Mouse (Mus musculus) brain, adult 2 months (tissue): ENCODE results near the gene Fam76b.
"Not testable (repeated sequence)": the region's sequence is repeated elsewhere in the genome, so short reads cannot be mapped to it uniquely, and the experiment has no call there.

Source experiments
- DNase-seq: peaks from one replicate; pipeline ENCODE4 v3.0.0; 2011; ENCODE audit warnings: low read depth, low spot score

Gene Fam76b

DNA sequence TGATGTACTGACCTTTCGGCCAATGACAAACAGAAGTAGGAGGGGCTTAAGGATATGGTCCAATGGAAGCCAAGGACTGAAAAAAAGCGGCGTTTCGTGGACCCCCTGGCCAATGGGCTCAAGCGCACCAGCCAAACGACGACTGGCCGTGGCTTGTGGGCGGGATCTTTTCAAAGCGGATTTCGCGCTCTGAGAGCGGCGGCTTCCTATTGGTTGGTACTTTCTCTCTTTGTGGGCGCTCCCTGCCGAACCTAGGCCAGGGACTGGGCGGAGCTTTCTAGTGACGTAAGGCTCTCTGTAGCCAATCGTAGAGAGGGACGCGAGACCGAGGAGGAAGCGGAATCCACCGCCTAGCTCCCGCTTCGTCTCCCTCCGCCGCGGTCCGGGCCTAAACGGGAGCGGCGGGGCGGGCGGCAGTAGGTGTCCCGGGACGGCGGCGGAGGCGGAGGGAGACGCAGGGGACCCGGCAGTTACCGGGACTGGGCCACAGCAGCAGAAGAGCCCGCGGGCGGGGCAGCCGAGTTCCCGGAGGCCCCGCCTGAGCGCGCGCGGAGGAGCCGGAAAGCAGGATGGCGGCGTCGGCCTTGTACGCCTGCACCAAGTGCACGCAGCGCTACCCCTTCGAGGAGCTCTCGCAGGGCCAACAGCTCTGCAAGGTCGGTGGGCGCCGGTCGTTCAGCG lies at the start of gene Fam76b:
TSS of gene Fam76b (plus strand) at position 311 of the 681 bp plus-strand sequence.
- peak; percentile 100 for DNase-seq

DNA sequence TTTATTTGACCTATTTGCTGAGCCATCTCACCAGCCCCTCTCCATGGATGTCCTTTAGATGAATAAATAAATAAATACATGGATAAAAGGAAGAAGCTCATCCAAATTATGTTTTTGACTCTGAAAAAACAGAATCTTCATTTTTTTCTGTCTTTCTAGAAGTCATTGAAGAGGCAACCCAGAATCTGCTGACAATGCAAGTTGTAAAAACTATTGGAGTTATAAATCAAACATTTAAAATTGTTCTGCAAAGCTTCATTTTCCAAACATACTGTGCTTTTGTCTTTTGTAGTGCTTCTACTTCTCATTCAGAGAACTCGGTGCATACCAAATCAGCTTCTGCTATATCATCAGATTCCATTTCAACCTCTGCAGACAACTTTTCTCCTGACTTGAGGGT lies 45.5 kb upstream of the Fam76b start:
- no peak for DNase-seq

DNA sequence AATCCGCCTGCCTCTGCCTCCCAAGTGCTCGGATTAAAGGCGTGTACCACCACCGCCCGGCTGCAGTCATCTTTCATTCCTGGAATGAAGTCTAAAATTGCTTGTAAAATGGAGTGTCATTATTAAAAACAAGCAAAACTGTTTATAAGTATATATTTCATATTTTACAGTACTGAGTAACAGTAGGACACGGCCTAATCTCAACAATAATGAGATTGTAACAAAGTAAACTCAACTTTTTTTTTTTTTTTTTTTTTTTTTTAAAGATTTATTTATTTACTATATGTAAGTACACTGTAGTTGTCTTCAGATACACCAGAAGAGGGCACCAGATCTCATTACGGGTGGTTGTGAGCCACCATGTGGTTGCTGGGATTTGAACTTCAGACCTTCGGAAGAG lies 36.7 kb upstream of the Fam76b start:
- not testable (repeated sequence) for DNase-seq

DNA sequence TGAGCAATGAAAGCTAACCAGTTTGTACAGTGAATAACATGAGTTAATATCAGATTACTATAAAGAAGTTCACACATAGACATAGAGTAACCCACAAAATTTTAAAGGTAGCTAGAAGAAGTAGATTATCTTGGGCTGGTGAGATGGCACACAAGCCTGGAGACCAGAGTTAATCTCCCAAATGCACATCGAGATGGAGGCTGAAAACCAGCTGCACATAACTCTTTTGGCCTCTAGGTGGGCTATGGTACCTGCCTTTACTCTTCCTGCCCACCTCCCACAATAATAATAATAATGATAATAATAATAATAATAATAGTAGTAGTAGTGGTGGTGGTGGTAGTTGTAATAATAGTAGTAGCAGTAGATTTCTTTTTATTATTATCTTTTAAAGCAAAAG lies 33.2 kb upstream of the Fam76b start:
- no peak for DNase-seq

DNA sequence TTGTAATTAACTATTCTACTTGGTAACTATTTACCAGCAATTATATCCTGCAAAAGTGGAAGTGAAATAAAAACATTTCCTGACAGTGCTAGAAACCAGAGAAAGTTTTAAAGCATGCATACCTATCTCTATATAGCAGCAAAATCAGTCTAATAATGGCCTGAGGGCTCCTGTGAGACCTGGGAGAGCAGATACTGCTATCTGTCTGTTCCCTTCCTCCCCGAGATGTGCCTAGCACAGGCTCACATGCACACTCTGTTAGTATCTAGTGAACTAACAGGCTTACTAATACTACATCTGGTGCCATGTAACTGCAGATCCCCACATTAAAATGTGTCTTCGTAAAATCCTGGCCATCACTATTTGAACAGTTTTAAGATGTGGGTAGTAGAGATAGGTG lies 32.8 kb upstream of the Fam76b start:
- DNase-seq = no peak

DNA sequence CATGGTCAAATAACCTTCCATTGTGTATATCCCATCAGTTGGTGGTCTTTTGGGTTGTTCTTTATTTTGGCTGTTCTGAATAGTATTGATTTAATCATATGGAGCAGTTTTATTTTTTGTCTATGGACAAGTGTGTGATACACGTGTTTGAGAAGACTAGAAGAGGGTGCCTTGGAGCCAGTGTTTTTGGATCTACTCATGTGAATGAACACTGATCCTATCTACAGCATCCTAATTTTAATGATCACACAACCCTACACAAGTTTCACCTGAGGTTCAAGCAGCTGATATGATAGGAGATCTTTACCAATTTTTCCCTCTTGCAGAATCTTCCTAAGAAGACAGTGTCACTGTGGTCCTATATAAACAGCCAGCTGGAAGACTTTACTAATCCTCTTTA lies 23.0 kb upstream of the Fam76b start:
- no peak for DNase-seq

DNA sequence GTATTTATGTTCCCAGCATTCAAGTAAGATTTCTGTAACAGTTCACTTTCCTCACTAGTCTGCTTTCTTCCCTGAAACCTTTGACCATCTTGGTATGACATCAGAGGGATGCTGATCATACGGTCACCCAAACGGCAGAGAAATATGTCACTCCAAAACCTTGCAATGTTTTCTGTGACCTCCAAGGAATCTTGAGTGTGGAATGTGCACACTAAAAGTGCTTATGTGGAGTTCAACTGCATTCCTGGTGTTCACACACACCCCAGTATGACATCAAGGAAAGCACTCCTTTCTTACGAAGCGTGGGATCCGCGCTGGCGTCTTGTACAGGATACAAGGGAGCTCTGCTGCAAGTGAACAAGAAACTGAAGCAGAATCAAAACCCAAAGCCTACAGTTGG lies 20.7 kb upstream of the Fam76b start:
- DNase-seq = no peak

DNA sequence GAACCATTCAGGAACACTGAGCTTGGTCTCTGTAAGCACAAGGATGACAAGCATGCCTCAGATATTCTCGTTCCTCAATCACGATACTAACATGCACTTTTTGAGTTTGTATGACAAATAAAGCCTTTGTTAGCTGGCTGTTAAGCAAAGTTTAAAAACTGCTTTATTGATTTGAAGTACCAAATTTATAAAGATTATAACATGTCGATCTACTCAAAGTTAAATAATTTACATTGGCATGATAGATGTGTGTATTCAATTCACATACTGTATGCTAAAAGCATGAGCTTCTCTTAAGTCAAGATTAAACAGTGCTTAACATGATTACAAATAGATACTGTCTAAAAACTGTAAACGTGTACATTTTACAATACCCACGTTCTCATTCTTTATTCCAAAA lies 19.9 kb upstream of the Fam76b start:
- no peak for DNase-seq

DNA sequence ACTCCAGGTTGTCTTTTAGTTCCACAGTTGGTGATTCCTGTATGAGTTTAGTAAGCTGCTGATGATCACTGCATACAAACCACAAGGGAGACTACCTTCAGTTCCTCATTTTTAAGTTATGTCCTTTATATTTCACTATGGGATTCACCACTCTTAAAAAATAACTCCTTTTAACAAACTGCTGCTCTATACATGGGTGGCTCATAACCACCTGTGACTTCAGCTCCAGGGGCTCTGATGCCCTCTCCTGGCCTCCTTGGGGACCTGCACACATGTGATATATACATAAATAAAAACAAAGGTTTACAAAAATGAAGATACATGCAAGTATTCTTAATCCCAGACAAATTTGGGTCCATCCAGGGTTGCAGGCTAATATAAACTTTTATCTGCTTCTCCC lies 17.6 kb upstream of the Fam76b start:
- no peak for DNase-seq

DNA sequence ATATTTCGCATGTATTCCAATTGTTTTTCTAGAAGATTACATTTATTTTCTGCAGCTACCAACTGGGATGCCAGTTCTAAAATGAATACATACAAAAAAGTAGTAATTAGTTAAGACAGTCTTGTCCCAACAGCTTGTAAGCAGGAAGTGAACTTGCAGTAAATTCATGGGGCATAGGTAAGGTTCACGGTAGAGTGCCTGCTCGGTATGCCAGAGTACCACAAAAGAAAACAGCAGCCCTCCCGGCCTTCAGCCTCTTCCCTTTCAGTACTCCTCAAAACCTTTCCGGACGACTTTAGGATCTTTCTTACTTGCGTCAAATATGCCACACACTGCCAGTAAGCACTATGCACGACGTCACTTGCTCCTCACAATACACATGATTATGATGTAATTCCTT lies 9.1 kb upstream of the Fam76b start:
- DNase-seq = no peak

DNA sequence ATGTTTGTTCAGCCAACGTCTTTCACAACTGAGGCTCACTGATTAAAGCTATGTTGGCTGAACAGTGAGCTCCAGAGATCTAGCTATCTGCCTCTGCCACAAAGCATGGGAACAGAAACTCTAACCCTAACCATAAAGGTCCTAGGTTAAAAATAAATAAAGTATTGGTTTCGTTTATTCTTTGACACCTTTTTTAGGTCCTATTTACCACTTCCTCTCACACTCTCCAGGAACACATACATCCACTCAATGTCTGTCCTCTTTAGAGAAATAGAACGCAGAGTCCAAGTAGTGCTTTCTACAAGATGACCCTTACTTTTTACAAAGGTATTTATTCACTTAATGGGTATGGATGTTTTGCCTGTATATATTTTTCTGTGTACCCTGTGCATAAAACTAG lies 6.7 kb upstream of the Fam76b start:
- DNase-seq = no peak

DNA sequence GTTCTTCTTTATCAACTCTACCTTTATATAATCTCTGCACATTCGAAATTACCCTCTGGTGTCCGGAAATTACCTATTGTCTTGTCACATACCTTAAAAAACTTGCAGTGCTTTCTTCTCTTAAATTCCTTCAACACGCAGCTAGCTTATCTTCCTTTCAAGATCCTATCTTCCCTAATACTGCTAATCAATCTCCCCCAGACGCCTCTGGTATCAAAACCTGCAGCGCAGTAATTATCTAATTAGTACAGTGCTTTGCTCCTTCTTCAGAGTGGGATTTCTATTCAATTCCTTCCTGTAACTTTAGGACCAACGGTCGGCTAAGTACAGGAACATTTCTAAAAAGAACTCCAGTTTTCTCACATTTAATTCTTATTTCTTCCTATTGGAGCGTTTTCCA lies 1.6 kb upstream of the Fam76b start:
- no peak for DNase-seq

DNA sequence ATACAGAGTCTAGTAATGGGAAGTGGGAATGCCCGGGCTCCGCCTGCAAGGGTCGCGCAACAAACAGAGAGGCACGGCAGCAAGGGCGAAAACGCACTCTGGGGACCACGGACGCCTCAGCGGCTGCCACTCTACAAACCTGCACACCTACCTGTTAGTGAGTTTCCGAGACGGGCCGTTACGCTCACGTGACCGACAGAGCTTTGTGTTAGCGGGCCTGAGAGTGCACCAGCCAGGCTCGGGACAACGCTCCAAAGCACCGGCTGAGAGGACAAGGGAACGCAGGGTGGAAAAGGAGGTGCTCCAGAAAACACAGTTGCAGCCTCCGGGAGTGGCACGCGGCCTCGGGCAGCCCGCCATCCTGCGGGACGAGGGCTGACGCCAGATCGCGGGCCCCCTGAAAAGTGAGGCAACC lies 1.1 kb upstream of the Fam76b start:
- peak; percentile 72 for DNase-seq

DNA sequence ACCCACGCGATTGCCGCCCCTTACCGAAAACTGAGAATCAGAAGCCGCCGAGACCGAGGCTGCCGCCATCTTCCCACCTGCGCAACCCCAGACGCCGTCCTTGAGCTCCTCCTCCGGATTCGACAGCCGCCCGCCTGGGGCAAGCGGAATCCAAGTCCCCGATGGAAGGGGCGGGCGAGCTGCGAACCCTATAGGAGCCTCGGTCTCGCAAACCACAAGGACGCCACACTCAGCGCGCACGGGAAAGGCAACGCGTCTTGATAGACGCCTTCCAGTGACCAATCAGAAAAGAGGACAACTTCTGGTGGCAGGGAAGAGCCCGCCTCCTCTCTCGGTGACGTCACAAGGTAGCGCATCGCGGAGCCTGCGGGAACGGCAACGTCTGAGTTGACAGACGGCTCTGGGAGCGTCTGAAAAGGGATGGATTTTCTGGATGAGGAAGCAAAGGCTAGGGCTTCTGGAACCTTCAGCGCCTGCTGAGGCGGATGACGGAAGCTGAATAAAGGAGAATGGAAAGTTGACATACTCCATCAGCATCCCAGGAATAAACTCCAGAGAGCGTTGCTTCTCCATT lies 597 bp upstream of the Fam76b start, which contains the start of gene Cep57:
TSS of gene Cep57 (minus strand) at position 276 of the 574 bp plus-strand sequence.
- peak; percentile 100 for DNase-seq

DNA sequence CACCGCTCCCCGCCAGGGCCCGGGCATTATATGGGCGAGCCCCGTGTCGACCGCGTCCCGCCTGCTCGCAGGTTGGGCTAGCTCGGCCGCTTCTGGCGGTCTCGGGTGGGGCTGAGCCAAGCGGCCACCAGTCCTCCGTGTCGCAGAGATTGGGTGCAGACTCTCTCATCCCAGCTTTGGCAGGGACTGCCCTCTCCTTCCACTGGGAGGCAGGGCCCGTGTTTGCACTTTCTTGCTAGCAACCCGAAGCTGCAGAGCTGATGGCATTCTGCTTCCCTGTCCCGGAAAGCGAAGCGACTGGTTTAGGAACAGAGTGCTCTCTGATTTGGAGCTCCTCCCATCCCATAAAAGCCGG lies 548 bp downstream of the Fam76b start:
- DNase-seq = peak; percentile 79

DNA sequence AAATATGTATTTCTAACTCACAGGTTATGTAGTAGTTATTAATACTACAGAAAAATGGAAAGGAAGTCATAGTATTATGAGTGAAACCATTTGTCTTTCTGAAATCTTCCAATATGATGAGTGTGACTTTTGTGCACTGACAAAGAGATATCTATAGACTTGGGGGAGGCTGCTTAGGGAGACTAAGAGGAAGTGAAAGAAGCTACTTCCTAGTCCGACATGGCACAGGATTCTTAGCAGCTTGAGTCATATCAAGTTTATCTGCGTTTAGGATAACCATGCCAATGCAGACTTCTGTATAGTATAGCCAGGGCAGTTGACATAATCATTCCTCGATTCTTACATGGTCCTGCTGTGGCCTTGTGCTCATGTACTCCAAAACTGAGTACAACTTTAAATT lies 7.7 kb downstream of the Fam76b start:
- DNase-seq = no peak

DNA sequence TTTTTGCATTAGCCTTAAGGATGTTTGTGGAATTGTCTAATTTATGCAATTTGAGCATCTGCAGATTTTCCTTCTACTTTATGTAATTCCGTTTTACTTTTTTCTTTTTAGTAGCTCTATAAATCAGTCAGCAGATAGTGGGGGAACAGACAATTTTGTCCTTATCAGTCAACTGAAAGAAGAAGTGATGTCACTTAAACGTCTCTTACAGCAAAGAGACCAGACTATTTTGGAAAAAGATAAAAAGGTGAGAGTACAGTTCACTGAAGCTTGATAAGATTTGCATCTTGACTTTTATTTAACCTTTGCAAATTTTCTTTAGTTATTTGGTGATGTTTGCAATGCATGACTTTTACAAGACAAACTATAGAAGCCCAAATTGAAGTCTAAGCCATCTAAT lies 9.2 kb downstream of the Fam76b start:
- DNase-seq = no peak

DNA sequence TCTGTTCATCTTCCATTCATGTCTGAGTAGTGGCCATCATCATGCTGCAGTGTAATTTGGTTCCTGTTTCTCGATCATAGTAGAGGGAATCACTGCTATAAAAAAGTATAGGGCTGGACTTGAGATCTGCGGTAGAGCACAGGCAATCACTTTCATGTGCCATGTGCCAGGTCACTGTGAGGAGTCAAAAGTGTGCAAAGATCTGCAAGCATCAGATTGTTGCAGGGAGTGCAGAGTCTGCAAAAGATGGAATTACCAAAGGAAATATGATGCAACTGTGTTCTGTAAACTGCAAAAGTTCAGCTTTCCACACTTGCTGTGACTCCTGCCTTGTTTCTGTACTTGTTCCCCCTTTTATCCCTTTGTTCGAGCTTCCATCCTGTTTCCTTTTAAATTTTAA lies 20.1 kb downstream of the Fam76b start:
- no peak for DNase-seq

DNA sequence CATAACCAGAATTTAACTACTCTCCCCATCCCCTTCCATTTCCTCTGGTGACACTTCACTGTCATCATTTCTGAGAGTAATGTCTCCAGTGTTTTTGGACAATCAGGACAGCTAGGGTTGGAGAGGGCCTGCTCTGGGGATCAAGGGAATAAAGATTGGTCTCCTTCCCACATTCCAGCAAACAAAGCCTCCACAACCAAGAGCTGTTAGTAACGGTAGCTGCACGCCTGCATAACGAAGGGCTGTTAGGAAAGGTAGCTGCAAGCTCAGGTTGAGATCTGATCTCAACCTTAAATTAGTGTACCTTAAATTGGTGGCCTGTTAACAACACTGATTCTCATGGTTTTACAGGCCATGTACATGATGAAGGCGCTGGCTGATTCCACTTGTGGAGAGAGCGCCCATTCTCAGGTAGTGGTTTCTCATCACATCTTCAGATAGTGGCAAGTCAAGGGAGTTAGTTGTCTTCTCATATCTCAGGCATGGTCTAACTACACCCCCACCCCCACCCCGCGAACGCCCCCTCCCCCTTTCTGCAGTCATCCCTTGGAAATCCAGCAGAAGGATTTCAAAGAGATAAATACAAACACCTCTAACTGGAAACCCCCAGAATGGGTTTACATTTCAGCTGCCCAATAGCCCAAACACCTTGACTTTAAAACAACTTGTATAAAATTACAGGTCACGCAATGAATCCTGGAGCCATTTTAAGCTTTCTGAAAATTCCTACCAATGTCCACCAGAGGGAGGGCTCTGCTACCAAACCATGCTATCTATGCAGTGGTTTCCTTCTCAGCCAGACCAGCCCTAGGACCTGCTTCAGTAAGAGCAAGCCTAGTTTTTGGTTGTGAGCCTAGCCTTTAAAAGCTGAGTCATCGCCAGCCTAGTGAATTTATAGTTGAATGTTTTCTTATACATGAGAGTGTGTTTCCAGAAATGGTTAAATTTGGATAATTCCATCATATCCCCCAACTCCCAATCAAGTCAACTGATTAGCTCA lies 21.3 kb downstream of the Fam76b start:
- DNase-seq = peak; percentile 78

DNA sequence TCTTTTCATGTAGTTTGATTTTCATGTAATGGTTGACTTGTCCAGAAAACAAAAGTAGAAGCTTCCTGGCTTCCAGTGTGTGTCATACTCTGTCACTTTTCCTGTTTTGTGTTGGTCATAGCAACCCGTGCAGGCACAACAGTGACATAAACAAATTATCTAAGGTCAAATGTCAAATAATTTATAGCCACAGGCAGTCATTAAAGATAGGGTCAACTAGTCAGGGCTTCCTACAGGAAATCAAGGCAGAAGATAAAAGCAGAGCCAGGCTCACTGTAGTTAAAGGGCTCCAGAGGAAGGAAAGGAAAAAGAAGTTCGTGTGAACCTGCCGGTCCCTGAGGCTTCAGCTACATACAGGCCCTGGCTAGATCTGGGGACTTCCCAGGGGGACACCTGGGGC lies 26.4 kb downstream of the Fam76b start:
- no peak for DNase-seq

DNA sequence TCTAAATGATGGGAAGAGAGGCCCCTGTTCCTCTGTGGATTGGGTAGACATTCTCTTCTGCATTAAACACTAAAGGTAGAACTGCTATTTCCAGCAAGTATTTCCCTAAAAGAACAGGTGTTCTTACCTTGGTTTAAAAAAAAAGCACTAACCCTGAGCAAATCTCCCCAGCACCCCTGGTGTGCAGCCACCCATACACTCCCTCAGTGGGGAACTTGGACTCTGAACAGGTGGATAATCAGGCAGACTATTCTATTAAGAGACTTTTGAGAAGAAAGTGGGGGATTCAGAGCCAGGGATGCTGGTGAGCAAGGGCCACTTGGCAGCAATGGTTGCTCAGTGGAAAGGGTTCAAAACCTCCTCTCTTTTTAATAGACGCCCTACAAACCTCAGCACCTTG lies 28.7 kb downstream of the Fam76b start:
- DNase-seq = no peak

DNA sequence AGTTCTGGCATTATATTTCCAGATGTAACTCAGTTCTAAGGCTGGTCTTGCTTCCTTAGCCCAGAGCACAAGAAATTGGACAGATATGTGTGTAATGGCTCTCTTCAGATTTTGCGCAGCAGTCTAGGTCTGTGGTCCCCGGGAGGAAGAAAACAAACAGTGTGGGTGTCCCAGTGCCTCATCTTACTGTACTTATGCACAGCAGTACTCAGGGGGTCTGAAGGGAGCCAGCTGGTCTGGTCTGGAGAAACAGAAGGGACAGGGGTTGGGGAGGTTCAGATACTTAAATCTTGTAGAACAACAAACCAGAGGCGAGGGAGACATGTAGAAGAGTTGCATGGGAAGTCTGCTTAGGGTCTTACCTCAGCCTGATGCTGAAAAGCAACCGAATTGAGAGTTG lies 29.3 kb downstream of the Fam76b start:
- no peak for DNase-seq

DNA sequence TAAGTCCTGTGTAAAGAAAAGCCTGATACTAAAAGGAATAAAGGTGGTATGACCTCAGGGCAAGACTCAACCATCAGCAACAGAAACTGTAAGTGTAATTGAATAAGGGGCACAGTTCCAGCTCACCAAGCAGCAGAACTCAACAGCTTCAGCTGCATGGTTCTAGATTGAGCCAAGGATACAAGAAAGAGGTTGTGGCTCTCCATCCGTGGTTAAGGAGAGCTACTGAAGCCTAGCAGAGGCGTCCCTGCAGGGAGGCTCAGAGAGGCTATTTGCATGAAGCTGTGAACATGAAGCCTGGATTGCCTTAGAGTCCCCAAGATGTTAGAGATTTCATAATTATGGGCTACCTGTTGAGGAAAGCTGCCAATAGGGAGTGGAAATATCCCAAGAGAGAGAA lies 40.1 kb downstream of the Fam76b start:
- DNase-seq = no peak
